Mouse (Mus musculus) lung, postnatal 0 days (tissue): Measurements from ENCODE around the gene Grik1.

Experiments used
- CTCF ChIP-seq: IDR thresholded peaks from 2 replicates; pipeline ENCODE4 v1.5.1; 2016; ENCODE audit warnings: antibody characterized with exemption, mild to moderate bottlenecking
- EP300 ChIP-seq: IDR thresholded peaks from 2 replicates; pipeline ENCODE4 v1.6.1; 2016; ENCODE audit warnings: antibody characterized with exemption, mild to moderate bottlenecking, control low read depth

DNA sequence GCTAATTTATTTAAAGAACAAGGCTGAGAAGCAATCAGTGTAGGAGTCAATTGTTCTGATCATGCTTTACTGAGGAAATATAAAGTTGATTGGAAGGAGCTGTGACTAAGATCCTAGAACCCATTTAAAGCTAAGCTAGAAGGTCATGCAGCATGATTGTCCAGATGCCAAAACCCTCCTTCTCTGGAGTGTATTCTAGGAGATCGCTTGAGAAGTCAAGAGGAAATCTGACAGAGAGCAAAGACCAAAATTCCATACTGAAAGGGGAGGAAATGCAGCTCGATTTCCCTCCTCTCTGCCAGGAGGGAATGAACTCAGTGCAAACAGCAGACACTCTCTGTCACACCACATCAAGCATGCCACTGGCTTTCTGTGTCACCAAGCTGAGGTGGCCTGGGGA lies 378.9 kb downstream of the Grik1 start:
- TF ChIP-seq CTCF (no peak), EP300 (no peak)
